Mouse (Mus musculus): Measurements from ENCODE around the gene Fam169a. TPM values are rescaled to one million over a fixed set of nuclear protein-coding genes. Genes with fewer than 3 reads are reported as not detected.

The Fam169a gene
- total and polyA plus RNA-seq, 3 experiments: 0.42 to 0.79 TPM; not detected in 1

DNA sequence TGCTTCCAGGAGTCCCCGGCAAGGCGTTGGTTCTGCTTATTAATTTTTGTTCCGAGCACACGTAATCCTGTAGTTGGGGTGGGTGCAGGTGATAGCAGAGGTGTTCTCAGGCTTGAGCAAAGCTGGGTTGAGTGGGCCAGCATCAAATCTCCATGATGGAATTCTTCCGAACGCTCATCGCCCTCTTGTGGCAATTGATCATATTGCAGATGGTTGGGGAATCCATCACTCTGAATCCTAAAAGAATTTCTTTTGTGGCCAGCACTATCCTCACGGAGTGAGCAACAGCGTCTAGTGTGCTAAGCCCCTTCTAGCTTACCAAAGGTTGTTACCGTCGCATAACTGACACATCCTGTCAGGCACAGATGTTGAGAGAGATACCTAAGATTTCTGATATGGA, 14.4 kb upstream of the Fam169a start:
- no peaks in the 10 kb centered on the region for H3K36me3 ChIP-seq (replicated peaks in 1 of 2; ENCODE audit: control insufficient read depth in 1 of 2, insufficient read depth in 1 of 2, low read length in 1 of 2)
- in situ Hi-C loops (cut with MboI; ENCODE audit: low pct_ligation_motif_present, low pct_unique_long_range_greater_than_20kb, low sequenced_read_pairs) (no loop called here), dilution Hi-C loops (cut with MboI; ENCODE audit: extremely low pct_ligation_motif_present, extremely low pct_unique_long_range_greater_than_20kb, low sequenced_read_pairs) (no loop called here)
- H3K27me3 ChIP-seq (replicated peaks): no peaks in the 10 kb centered on the region
- no peaks in the 10 kb centered on the region for H3K4me1 ChIP-seq (ENCODE audit: control insufficient read depth in 1 of 2, insufficient read depth in 2 of 2)
- TF ChIP-seq SMC3 (IDR thresholded peaks at IDR 0.05; ENCODE audit: low read depth, low read length) (peak; percentile 72), CTCF (conservative IDR thresholded peaks at IDR 0.05 in 1 of 2, IDR thresholded peaks at IDR 0.05 in 1 of 2; ENCODE audit: low read depth in 2 of 2, low read length in 2 of 2) (peak; percentile 69 to 87), ZMIZ1 (IDR thresholded peaks at IDR 0.05; ENCODE audit: low read depth, low read length) (no peak), ZNF384 (IDR thresholded peaks at IDR 0.05; ENCODE audit: low read depth, low read length) (no peak), RAD21 (IDR thresholded peaks at IDR 0.05; ENCODE audit: low read depth, low read length) (peak; percentile 67), TCF12 (IDR thresholded peaks at IDR 0.05; ENCODE audit: low read depth, low read length) (0 out of 2 replicates have a peak, but pooled peaks have one; percentile 25)
- H3K4me2 ChIP-seq (ENCODE audit: insufficient read depth, low read depth, poor library complexity, severe bottlenecking): no peak overlapping the region
- no peaks in the 10 kb centered on the region for H3K9me3 ChIP-seq (replicated peaks; ENCODE audit: low read length)
- H3K9ac ChIP-seq (ENCODE audit: insufficient read depth, low read depth): no peak overlapping the region
- no peak overlapping the region for H3K27ac ChIP-seq (ENCODE audit: insufficient read depth, low read depth)
- DNase-seq (ENCODE audit: extremely low read depth): peak; percentile 45
- H3K4me3 ChIP-seq (replicated peaks in 1 of 3; ENCODE audit: low read depth in 2 of 3, low read length in 2 of 3, poor library complexity in 1 of 3): no peak overlapping the region
- no peaks in the 10 kb centered on the region for H3K79me2 ChIP-seq (replicated peaks; ENCODE audit: control insufficient read depth, extremely low read depth, insufficient read depth, poor library complexity, severe bottlenecking)

GRCm38 (mm10) chr13:97053844-97054243, 13.2 kb upstream of the Fam169a start:
- Histone ChIP-seq H3K4me3 (replicated peaks in 1 of 3; ENCODE audit: low read depth in 2 of 3, low read length in 2 of 3, poor library complexity in 1 of 3) (no peak overlapping the region), H3K4me1 (ENCODE audit: control insufficient read depth in 1 of 2, insufficient read depth in 2 of 2) (no peaks in the 10 kb centered on the region), H3K27me3 (replicated peaks) (no peaks in the 10 kb centered on the region), H3K79me2 (replicated peaks; ENCODE audit: control insufficient read depth, extremely low read depth, insufficient read depth, poor library complexity, severe bottlenecking) (no peaks in the 10 kb centered on the region), H3K9me3 (replicated peaks; ENCODE audit: low read length) (no peaks in the 10 kb centered on the region), H3K9ac (ENCODE audit: insufficient read depth, low read depth) (no peak overlapping the region), H3K4me2 (ENCODE audit: insufficient read depth, low read depth, poor library complexity, severe bottlenecking) (no peak overlapping the region), H3K27ac (ENCODE audit: insufficient read depth, low read depth) (no peak overlapping the region), H3K36me3 (replicated peaks in 1 of 2; ENCODE audit: control insufficient read depth in 1 of 2, insufficient read depth in 1 of 2, low read length in 1 of 2) (no peaks in the 10 kb centered on the region)
- dilution Hi-C loops (cut with MboI; ENCODE audit: extremely low pct_ligation_motif_present, extremely low pct_unique_long_range_greater_than_20kb, low sequenced_read_pairs): no loop called here
- in situ Hi-C loops (cut with MboI; ENCODE audit: low pct_ligation_motif_present, low pct_unique_long_range_greater_than_20kb, low sequenced_read_pairs): no loop called here
- no peak for TF ChIP-seq ETS1 (conservative IDR thresholded peaks at IDR 0.05; ENCODE audit: low read depth, low read length)
- TF ChIP-seq MAZ (IDR thresholded peaks at IDR 0.05; ENCODE audit: low read depth, low read length): no peak
- DNase-seq (ENCODE audit: extremely low read depth): no peak

DNA sequence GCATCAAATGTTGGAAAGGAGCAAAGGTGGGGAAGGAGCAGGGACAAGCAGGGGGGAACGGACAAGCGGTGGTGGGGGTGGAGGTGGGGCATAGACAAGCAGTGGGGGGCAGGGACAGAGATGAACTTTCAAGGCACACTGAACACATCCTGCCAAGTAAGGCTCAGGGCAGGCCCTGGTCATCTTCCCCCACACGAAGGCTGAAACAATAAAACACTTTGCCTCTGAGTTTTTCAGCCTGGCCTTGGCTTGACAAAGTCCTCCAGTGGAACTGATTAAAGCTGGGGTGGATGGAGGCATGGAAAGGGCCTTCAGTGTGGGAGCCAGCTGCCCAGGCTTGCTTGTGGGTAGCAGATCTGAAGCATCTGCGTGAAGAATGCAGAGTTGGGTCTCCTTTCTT, 9.3 kb upstream of the Fam169a start:
- dilution Hi-C loops (cut with MboI; ENCODE audit: extremely low pct_ligation_motif_present, extremely low pct_unique_long_range_greater_than_20kb, low sequenced_read_pairs): no loop called here
- H3K4me1 ChIP-seq (ENCODE audit: control insufficient read depth in 1 of 2, insufficient read depth in 2 of 2): no peaks in the 10 kb centered on the region
- in situ Hi-C loops (cut with MboI; ENCODE audit: low pct_ligation_motif_present, low pct_unique_long_range_greater_than_20kb, low sequenced_read_pairs): no loop called here
- H3K36me3 ChIP-seq (replicated peaks in 1 of 2; ENCODE audit: control insufficient read depth in 1 of 2, insufficient read depth in 1 of 2, low read length in 1 of 2): no peaks in the 10 kb centered on the region
- no peak overlapping the region for H3K4me3 ChIP-seq (replicated peaks in 1 of 3; ENCODE audit: low read depth in 2 of 3, low read length in 2 of 3, poor library complexity in 1 of 3)
- no peaks in the 10 kb centered on the region for H3K9me3 ChIP-seq (replicated peaks; ENCODE audit: low read length)
- DNase-seq (ENCODE audit: extremely low read depth): no peak
- no peaks in the 10 kb centered on the region for H3K79me2 ChIP-seq (replicated peaks; ENCODE audit: control insufficient read depth, extremely low read depth, insufficient read depth, poor library complexity, severe bottlenecking)
- no peak overlapping the region for H3K9ac ChIP-seq (ENCODE audit: insufficient read depth, low read depth)
- no peak overlapping the region for H3K27ac ChIP-seq (ENCODE audit: insufficient read depth, low read depth)
- H3K4me2 ChIP-seq (ENCODE audit: insufficient read depth, low read depth, poor library complexity, severe bottlenecking): no peak overlapping the region
- H3K27me3 ChIP-seq (replicated peaks): no peaks in the 10 kb centered on the region
- no peak for TF ChIP-seq MAZ (IDR thresholded peaks at IDR 0.05; ENCODE audit: low read depth, low read length)
- TF ChIP-seq BHLHE40 (IDR thresholded peaks at IDR 0.05; ENCODE audit: low read depth, low read length): no peak
- TF ChIP-seq RCOR1 (conservative IDR thresholded peaks at IDR 0.05; ENCODE audit: low read depth, low read length): no peak
- no peak for TF ChIP-seq PAX5 (IDR thresholded peaks at IDR 0.05; ENCODE audit: low read length)
- TF ChIP-seq SMC3 (IDR thresholded peaks at IDR 0.05; ENCODE audit: low read depth, low read length): no peak
- TF ChIP-seq JUND (conservative IDR thresholded peaks at IDR 0.05; ENCODE audit: low read depth, low read length): no peak
- TF ChIP-seq ETS1 (conservative IDR thresholded peaks at IDR 0.05; ENCODE audit: low read depth, low read length): no peak
- TF ChIP-seq ELF1 (IDR thresholded peaks at IDR 0.05; ENCODE audit: low read depth, low read length): no peak
- no peak for TF ChIP-seq RAD21 (IDR thresholded peaks at IDR 0.05; ENCODE audit: low read depth, low read length)
- no peak for TF ChIP-seq MYC (IDR thresholded peaks at IDR 0.05; ENCODE audit: low read depth, low read length)
- TF ChIP-seq POLR2A (IDR thresholded peaks at IDR 0.05; ENCODE audit: low read depth, low read length): no peak
- TF ChIP-seq CHD1 (IDR thresholded peaks at IDR 0.05; ENCODE audit: low read depth, low read length): no peak
- TF ChIP-seq TBP (conservative IDR thresholded peaks at IDR 0.05; ENCODE audit: low read depth, low read length): no peak

Measured in CH12.LX (cell line).